Mouse (Mus musculus) adrenal gland, adult 8-10 months (tissue): ENCODE results near the gene Dtnbp1. TPM values are rescaled to one million over a fixed set of nuclear protein-coding genes. Genes with fewer than 3 reads are reported as not detected.

Experiments
- DNase-seq: peaks from one replicate; pipeline ENCODE4 v3.0.0; 2022
- total RNA-seq, 4 experiments: library from RNA; stranded (reverse); gene quantifications; 2 replicates each; pipeline ENCODE4 v1.2.4; 2022

Gene Dtnbp1
- total RNA-seq, 4 experiments from 2014 or later = 36.0 to 41.1 (median 39.5) TPM

DNA sequence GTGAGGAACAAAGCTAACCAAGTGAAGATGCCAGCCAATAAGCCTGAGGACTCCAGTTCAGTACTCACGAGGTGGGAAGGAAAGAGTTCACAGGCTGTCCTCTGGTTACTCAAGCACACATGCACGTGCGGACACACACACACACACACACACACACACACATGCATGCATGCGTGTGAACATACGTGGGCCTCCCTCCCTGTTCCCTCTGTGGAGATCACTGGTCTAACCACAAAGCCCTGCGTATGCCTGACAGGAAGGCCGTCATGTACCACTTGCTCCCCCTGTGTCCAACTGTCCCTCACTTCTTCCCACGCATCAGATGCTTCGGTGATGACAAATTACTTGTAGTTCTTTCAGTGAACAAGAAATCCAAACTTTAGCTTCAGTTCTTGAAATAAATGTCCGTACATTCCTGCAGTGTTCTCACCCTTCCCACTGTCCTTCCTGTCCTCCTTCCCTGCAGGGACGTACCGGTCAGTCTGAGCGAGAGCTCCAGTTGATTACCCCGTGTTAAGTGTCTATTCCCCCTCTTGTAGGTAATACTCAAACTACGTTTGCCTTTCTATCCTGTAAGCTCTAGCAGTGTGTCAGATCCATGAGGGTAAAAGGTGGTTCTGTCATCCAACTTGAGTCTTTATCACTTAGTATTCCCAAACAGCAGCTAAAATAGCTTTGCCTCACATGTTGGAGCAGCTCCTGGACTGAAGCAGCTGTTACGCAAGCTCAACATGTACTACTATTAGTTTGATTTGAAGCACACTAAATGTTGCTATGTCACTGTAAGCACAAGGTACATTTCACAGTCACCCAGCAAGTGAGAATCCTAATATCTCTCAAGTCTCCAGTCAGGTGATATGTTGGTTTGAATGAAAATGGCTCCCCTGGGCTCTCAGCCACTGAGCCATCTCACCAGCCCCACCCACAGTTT, 53.4 kb downstream of the Dtnbp1 start:
- no peak for DNase-seq

DNA sequence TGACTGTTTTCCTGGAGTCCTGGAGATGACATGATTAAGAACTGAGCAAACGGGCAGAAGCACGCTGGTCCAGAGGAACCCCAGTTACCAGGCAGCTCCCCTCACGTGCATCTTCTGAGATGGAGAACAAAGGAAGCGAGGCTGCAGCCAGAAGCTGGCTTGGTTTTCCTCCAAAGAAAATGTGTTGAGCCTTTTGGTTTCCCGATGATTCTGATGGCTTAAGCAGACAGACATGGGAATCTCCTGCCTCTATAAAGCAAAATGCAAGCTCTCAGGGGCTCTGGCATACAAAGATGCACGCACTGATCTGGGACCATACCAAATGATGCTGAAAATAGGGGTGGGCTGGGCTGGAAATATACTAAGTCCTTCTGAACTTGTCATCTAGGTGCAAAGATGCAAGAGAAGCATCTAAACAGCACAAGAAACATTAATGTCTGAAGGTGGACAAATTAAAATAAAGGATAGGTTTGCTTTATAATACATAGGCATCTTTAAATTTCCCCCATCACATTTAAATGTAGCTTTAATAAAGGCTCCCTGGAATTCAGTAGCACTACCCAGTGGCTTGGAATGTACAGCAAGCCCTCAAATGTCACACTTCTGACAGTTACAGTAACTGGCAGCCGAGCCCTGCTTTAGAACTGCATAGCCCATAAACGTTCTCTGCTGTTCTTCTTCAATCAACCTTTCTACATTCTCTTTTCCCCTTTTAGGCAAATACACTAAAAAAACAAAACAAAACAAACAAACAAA, 54.9 kb downstream of the Dtnbp1 start:
- no peak for DNase-seq

DNA sequence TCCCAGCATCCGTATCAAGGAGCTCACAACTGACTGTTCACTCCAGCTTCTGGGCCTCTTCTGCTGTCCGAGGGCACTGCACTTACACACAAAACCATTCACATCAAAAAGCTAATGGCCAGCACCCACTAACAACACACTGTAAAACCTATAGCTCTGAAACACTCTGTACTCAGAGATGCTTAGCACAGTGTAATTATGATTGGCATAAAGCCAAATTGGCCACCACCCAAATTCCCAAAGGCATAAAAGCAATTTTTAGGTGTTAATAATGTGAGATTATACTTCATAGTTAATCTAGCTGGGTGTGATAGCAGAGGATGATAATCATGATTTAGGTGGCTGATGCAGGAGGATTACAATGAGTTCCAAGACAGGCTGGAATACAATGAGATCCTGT, 58.3 kb downstream of the Dtnbp1 start:
- DNase-seq = no peak

DNA sequence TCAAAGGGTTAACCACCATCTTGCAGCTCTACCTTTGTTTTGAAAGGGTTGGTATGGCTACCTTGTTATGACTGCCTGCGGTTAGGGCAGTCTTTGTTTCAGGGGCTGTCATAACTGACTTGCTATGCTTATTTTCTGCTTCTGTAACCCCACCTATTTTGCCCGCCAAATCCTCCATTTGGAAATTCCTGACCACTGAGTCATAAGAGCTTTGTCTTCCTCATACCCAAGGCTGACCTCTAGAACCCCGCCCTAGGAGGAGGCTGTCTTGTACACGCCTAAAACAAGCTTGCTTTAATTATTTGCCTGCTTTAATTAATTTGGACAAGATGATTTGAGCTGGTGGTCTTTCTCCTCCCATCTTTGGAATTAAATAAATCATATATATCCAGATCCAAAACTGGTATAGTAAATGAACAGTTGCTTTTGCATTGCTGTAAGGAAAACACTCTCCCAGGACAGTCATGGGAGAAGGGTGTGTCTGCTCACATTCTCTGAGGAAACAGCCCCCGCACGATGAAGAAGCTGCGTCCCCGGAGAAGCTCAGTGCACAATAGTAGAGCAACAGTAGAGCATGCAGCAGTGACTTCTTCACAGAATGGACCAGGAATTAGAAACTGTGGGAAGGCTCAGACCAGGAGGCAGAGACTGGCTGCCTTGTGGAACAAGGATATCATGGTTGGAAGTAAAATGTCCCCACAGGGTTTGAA, 62.5 kb downstream of the Dtnbp1 start:
- no peak for DNase-seq

DNA sequence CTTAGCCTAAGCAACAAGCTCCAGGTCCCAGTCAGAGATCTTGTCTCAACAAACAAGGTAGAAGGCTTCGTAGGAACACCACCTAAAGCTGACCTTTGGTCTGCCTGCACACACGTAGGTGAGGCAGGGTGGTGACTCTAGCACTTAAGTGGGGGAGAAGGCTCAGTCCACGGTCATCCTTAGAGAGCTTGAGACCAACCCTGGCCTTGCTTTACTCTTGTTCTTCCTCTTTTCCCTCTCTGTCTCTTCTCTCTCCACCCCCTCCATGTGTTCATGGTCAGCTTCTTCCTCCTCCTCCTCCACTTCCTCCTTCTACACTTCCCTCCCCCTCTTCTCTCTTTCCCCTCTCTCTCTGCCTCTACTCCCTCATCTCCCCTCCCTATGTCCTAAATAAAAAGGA, 64.3 kb downstream of the Dtnbp1 start:
- no peak for DNase-seq

DNA sequence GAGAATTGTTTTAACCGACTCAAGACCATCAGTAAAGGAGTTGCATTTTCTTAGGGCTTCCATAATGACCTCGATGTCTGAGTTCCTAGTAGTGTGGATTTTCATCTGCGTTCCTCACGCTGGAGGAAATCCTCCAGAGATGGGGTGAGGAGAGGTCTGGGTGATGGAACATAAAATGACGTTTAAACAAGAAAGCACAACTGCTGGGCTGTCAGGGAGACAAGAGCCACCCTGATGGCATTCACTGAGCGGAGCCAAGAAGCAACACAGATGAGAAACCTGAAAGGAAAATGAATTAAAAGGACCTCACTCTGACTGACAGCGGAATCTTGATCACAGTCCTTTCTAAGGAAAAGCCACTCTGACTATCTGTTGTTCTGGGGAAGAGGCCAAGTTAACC, 68.4 kb downstream of the Dtnbp1 start:
- DNase-seq = no peak

DNA sequence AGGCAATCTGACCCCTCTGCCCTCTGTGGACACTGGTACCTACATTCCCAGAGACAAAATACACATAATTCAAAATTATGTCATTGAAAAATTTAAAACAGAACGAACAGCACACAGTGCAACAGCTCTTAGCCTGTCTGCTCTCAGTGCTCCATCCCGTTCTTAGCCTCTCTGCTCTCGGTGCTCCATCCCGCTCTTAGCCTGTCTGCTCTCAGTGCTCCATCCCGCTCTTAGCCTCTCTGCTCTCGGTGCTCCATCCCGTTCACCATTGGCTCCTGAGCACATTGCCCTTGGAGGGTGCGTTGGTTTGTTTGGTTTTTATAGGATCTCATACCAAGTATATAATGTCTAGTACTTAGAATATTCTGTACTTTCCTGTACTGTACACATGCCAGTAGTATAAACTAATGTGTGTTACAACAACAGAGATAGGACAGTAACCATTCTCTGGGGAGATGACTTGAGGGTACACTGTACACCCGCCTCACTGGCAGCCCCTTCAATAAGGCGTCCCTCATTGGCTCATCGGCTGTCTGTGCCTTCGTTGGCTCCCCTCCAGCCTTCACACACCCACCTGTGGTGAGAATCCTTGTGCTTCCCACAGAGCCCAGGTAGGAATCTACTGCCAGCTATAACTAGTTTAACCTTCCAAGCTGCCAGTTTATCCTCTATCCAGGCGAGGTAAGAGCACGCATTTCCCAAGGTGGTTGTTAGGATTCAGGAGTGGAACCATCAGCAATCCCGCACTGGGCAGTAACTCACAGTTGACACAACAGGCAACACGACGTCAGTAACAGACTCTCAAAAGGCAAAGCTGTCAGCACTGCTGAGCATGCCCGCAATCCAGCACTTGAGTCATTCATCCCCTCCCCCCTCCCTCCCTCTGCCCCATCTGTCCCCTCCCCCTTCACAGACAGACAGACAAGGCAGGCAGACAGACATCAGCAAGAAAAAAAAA, 69.4 kb downstream of the Dtnbp1 start:
- DNase-seq = no peak

DNA sequence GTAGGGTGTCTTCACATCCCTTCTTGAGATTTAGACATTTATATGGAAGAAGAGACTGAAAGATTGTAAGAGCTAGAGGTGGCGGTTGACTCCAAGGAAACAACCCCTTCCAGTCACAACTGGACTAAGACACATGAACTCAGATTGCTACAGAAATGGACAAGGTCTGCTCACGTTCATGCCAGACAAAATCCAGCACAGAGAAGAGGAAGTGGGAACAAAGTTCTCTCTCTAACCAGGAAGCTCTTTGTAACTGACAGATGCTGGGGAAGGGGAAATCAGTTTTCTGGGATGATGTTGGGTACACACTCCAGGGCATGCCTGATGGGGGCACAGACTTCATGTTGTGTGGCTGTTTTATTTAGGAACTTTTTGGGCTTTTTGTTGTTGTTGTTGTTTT, 75.6 kb downstream of the Dtnbp1 start:
- no peak for DNase-seq

DNA sequence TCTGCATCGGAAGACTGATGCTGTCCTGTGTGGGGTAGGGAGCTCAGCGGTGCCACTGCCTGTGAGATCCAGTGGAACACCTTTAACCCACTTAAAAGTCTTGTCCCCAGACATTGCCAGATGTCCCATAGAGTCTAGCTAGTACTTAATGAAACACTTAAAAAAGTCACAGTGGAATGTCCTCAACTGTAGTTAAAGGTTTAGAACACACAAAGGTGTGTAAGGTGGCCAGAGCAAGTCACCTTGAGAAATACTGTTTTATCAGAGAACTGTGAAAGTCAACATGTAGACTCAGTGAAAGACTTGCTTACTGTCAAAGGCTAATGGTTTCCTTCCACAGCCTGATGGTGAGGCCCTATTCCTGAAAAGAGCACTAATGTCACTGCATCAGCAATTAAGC, 76.8 kb downstream of the Dtnbp1 start:
- no peak for DNase-seq

DNA sequence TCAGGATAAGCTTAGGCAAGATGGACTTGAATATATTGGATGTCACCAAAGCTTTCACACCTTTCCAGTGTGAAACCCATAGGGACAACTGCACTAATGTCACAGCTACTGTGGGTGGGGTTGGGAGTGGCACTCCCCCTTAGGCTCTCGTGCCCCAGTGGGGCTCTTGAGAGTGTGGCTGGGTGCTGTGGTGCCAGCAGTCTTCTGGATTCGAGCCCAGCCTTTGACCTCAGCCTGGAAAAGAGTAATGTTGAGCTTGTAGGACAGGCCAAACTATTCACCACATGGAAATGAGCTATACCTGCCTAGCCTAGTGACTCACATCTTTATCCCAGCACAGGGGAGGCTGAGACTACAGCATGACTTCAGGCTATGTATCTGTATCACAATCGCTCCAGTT, 77.9 kb downstream of the Dtnbp1 start:
- no peak for DNase-seq

DNA sequence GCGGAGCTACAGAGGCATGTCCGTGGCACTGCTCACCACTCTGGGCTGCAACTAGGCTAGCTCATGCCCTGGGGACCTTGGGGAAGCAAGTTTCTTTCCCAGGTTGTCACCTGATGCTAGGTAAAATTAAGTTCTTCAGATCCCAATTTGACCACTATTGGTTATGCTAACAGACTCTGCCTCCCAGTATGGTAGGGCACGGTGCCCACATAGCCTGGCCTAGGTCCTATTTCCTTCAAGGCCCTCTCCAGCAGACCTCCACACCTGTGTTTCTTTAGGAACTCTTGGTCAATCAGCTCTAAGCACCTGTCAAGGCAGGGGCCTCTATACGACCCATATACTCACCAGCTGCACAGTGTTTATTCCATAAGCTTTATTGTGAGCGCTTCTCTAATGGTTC, 80.2 kb downstream of the Dtnbp1 start:
- no peak for DNase-seq

DNA sequence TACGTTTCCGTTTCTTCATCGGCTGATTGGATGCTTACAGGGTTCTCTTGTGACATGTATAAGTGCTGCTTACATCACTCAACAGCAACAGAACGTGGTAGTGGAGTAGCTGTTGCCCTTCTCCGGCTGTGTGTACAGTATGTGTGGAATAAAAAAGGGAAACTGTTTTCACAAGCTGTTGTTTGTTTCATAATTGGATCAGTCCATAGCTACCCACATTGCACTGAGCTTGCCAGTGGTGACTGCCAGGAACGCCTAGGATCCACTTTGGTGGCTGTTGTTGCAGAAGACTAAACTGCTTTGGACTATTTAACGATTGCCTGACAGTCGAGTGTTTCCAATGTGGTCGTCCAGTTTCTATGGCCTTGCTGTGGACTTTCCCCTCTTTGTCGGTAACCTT, 80.9 kb downstream of the Dtnbp1 start:
- no peak for DNase-seq

DNA sequence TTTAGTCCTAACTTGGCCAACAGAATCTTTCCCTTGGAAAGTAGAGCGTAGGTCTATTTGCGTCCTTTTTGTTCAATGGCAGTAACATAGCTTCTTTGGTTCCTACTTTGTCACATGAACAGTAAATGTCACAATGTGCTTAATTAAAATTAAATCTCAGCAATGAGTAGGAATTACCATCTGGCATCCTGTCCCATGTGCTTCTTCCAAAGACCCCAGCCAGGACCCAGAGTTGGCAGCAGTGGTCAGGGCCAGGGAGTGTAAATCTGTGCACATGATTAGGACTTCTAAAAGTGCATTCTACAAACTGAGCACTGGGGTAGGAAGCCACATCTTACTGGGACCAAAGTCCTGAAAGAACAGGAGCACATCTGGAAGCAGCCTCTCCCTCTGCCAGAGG, 83.7 kb downstream of the Dtnbp1 start:
- DNase-seq = no peak

DNA sequence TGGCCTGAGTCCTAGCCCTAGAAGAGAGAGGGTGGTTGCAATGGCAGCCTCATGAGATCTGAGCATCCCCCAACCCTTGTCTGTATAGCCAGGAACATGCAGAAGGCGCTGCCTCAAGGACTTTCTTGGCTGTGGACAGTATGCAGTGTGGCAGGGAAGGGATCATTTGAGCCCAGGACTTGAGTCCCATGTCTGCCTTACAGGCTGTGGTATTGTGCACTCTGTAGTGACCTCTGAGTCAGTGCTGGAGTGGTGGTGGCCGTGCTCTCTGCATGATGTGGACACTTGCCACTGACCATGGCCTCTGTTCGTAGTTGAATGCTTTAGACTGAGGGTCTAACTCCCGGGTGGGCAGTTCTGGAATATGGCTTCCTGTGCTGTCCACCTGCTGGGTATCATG, 84.7 kb downstream of the Dtnbp1 start:
- no peak for DNase-seq

DNA sequence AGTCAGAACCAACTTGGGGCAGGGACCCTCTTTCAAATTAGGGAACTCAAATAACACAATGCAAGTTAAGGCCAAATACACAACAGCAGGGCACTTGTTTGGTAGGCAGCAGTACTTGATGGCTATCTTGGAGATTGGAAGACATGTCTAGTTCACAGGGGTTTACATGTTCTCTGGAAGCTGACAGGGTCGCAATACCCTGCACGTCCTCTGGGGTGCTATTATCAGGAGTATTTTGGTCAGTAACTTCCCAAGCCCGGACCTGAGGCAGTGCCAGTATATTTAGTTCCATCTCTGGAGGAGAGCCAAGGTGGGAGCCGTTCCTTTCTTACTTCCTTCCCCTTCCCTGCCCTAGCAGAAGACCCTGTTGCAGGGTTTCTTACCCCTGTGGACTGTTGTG, 86.0 kb downstream of the Dtnbp1 start:
- DNase-seq = no peak

DNA sequence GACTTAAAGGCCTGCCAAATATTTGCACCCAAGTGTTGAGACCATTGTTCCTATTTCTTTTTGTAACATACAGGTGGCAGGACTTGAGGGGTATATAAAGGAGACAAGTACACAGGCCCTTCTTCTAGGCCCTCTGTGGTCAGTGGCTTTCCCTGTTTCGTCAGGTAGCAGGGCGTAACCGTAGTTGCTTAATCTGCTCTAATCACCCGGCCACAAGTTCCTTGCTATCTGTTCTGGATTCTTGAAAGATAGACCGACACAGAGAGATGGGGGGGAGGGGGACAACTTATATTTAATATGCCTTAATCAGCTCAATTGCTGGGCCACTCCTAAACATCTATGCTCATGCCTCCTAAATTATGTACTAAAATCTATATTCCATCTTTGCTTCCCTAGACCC, 86.6 kb downstream of the Dtnbp1 start:
- DNase-seq = no peak

DNA sequence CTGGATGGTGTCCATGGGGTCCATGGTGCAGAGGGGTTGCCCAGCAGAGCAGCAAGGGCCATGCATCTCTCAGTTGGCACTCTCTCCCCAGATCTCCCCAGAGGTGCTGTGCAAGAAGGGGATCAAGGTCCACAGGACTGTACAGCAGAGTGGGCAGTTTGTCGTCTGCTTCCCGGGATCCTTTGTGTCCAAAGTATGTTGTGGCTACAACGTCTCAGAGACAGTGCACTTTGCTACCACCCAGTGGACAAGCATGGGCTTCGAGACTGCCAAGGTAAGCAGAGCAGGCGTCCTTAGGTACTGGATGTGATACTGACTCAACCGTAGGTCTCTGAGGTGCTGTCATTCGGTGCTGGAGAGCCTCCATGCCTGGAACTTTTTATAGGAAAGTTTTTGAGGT, 88.4 kb downstream of the Dtnbp1 start:
- DNase-seq = no peak

DNA sequence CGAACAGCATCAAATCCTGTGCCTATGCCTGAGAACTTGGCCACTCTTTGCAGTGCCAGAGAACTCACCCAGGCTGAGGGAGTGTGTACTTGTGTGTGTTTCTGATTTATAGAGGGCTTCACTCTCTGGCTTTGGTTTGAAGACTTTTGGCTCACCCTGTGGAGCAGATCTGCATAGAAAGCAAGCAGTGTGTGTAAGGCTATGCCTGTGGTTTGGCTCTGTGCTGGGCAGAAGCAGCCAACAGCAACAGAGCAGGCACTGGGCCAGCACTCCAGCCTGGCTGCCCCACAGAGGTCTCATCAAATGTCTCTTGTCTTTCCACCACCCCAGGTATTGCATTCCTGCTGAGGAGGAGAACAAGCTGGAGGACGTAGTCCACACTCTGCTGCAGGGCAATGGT, 89.1 kb downstream of the Dtnbp1 start:
- DNase-seq = no peak

DNA sequence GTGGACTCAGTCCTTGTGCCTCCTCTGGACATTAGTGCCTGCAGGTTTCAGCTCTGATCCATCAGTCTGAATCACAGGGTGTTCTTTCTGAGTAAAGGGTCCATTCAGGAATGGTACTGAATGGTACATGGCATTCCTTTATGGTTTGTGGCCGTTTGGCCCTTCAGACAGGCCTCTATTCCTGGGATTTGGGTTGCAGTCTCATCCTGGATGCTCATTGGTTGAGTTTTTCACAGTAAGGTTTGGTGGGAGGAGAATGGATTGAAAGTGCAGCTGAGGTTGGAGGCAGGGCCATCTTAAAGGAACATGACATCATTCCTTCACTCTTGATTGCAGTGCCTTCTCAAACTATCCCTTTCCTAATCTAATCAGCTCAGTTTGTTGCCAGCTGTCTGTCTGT, 93.2 kb downstream of the Dtnbp1 start:
- DNase-seq = no peak

DNA sequence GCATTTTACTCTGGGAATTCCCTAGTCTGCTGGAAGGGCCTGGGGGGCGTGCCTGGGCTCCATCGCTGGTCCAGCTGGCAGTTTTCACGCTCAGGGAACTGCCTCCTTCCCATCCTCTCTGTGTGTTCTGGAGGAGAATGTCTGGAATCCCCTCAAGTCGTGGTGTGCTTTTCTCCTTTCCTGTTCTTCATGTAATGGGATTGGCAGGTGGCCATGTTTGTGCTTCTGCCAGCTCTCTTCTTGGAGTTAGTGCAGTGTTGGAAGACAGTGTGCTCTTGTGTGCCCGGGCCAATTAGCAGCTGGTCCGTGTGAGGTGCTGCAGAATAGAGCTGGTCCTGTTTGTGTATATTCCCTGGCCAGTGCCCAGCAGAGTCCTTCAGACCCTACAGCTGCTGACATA, 94.2 kb downstream of the Dtnbp1 start:
- DNase-seq = peak; percentile 29

DNA sequence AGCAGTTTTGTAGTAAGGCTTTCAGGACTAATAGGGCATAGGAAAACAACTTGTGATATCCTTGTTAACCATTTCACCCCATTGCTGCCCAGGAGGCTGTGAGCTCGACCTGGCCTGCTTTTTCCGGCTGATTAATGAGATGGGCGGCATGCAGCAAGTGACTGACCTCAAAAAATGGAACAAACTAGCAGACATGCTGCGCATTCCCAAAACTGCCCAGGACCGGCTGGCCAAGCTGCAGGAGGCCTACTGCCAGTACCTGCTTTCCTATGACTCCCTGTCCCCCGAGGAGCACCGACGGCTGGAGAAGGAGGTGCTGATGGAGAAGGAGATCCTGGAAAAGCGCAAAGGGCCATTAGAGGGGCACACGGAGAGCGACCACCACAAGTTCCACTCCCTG, 95.8 kb downstream of the Dtnbp1 start:
- DNase-seq = no peak

DNA sequence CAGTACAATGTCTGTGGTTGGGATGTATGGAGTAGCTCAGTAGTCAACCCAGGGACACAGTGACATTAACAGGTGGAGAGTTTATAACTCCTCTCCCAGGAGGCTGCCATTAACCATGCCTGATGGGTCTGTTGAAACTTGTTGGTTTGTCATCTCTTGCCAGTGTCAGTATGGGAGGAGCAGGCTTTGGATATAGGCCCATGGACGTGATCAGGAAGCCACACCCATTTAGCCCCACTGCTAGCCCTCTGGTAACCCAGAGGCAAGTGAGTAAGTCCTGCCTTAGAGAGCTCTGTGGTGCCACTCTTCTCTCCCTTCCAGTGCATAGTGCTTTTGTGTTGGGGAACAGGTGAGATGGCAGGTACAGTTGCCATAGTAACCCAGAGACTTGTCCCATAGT, 97.7 kb downstream of the Dtnbp1 start:
- DNase-seq = no peak
